Mouse (Mus musculus) forebrain, embryonic 15.5 days (tissue): ENCODE data around the gene Akap2. TPM values are rescaled to one million over a fixed set of nuclear protein-coding genes. Genes with fewer than 3 reads are reported as not detected.

Source experiments
- ATAC-seq: fragments of 200-750 bp; cut with Nextera tagmentation; replicated peaks from 2 replicates; pipeline ENCODE4 v1.8.0; 2017; ENCODE audit warnings: mild to moderate bottlenecking, moderate TSS enrichment, moderate library complexity
- H3K27ac ChIP-seq: fragments of 300-500 bp; sonication (generic); replicated peaks from 2 replicates; pipeline ENCODE4 v1.5.1; 2015; ENCODE audit warnings: mild to moderate bottlenecking, inconsistent platforms
- H3K27me3 ChIP-seq: fragments of 300-500 bp; sonication (generic); 2 replicates; pipeline ENCODE4 v1.6.1; 2015; ENCODE audit warnings: inconsistent platforms
- H3K36me3 ChIP-seq: fragments of 300-500 bp; sonication (generic); 2 replicates; pipeline ENCODE4 v1.6.1; 2015; ENCODE audit warnings: mild to moderate bottlenecking, inconsistent platforms
- H3K4me1 ChIP-seq: fragments of 300-500 bp; sonication (generic); 2 replicates; pipeline ENCODE4 v1.6.1; 2015; ENCODE audit warnings: inconsistent platforms
- H3K4me2 ChIP-seq: fragments of 300-500 bp; sonication (generic); replicated peaks from 2 replicates; pipeline ENCODE4 v1.6.1; 2015; ENCODE audit warnings: mild to moderate bottlenecking, inconsistent platforms
- H3K4me3 ChIP-seq: fragments of 300-500 bp; sonication (generic); 2 replicates; pipeline ENCODE4 v1.5.1; 2015; ENCODE audit warnings: mild to moderate bottlenecking, inconsistent platforms
- H3K9ac ChIP-seq: fragments of 300-500 bp; sonication (generic); replicated peaks from 2 replicates; pipeline ENCODE4 v1.6.1; 2015; ENCODE audit warnings: mild to moderate bottlenecking, inconsistent platforms
- H3K9me3 ChIP-seq: fragments of 300-500 bp; sonication (generic); 2 replicates; pipeline ENCODE4 v1.6.1; 2016; ENCODE audit warnings: inconsistent platforms
- WGBS: fragments of 180-500 bp; shearing (Covaris S2); methylation state at CpG from one replicate; pipeline ENCODE4 v1.1.7; 2015; ENCODE audit warnings: mixed read lengths; 5-methylcytosine and 5-hydroxymethylcytosine counted together
- polyA plus RNA-seq: library from polyadenylated mRNA; unstranded; fragments of >200 nt; fragmentation: Nextera tagmentation; extraction: Ambion mirVana; gene quantifications from 2 replicates; pipeline ENCODE4 v1.2.1, GENCODE M21; 2015

The Akap2 gene
- polyA plus RNA-seq, 1 experiment from 2014 or later: 6.5 TPM

DNA sequence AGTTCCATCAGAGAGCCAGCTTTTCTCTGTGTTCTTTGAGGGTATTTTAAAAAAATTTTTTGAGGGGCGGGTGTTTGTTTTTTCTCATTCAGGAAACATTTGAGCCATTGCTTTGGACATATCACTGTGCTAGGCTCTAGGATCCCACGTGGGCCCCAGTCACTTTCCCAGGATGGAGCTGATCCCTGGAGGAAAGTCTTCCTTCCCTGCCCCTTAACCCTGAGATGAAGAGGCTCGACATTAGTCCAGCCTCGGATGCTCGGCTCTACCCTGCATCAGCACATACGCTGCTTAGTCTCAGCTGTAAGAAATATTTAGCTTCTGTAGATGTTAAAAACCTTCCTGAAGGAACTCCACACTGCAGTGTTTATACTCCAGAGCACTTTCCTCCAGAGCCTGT lies 178.4 kb downstream of the Akap2 start:
- no peak overlapping the region for H3K4me2 ChIP-seq
- no peaks in the 10 kb centered on the region for H3K9me3 ChIP-seq
- no peaks in the 10 kb centered on the region for H3K36me3 ChIP-seq
- ATAC-seq: no peak
- H3K27me3 ChIP-seq: no peaks in the 10 kb centered on the region
- no peaks in the 10 kb centered on the region for H3K4me1 ChIP-seq
- no peak overlapping the region for H3K9ac ChIP-seq
- no peak overlapping the region for H3K4me3 ChIP-seq
- 74% methylated on average over 6 of the region's 6 CpGs for WGBS
- no peak overlapping the region for H3K27ac ChIP-seq

DNA sequence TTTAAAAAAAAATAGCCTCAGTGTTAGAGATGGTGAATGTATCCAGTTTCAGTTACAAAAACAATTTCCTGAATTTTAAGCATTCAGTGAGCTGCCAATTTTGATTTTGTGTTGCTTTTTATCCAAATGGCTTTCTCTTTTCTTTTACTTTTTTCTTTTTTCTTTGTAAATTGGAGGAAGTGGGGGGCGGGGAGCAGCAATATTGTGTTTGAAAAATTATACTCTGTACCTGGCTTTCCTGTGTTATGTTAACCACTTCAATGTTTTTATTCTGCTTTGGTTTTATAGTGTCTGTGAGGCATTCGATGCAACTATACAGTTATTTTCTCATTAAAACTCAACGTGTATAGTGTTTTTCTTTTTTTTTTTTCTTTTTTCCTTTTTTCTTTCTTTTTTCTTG lies 179.2 kb downstream of the Akap2 start:
- 49% methylated on average over 3 of the region's 3 CpGs for WGBS

DNA sequence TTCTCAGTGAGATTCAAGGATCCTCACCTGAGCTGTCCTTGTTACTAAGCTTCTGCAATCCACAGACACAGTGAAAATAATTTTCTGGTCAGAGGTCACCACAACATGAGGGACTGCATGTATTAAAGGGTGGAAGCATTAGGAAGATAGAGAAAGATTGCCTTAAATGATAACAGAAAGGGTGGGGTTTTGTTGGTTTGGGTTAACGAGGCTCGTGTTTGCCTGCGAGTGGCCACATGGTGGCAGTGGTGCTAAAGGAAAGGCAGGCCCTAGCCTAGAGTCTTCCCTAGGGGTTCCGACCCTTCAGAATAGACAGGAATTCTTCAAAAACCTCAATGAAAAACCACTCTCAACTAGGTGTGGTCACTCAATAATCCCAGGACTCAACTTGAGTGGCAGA lies 183.8 kb downstream of the Akap2 start:
- H3K4me2 ChIP-seq: no peak overlapping the region
- peak; percentile 64 for ATAC-seq
- no peaks in the 10 kb centered on the region for H3K9me3 ChIP-seq
- H3K4me3 ChIP-seq: no peak overlapping the region
- no peak overlapping the region for H3K9ac ChIP-seq
- H3K4me1 ChIP-seq: no peaks in the 10 kb centered on the region
- no peaks in the 10 kb centered on the region for H3K36me3 ChIP-seq
- 14% methylated on average over 4 of the region's 4 CpGs for WGBS
- H3K27me3 ChIP-seq: no peaks in the 10 kb centered on the region
- no peak overlapping the region for H3K27ac ChIP-seq

More for the DNA sequence above, 179.2 kb downstream of the Akap2 start:
- H3K27me3 ChIP-seq: no peaks in the 10 kb centered on the region
- no peaks in the 10 kb centered on the region for H3K36me3 ChIP-seq
- no peak for ATAC-seq
- H3K9me3 ChIP-seq: no peaks in the 10 kb centered on the region
- H3K4me1 ChIP-seq: no peaks in the 10 kb centered on the region
- no peak overlapping the region for H3K4me2 ChIP-seq
- no peak overlapping the region for H3K4me3 ChIP-seq
- H3K27ac ChIP-seq: no peak overlapping the region
- no peak overlapping the region for H3K9ac ChIP-seq

DNA sequence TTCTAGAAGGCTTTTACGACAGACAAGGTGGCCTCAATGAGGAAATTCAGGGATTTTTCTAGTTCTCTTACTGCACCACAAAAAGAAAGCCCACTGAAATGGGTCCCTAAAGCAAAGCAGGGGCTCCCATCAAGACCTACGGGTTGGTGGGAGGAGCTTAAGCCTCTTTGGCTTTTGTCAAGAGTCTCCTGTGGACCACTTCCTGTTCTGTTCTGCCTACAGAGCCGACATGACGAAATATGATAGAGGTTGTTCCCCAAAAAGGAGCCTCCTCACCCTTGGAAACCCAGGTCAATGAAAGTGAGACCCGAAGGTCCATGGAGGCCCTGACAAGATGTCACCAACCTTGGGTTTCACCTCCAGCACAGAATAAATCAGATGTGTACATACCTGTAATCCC lies 185.2 kb downstream of the Akap2 start:
- Histone ChIP-seq H3K27ac (no peak overlapping the region), H3K9ac (no peak overlapping the region), H3K36me3 (no peaks in the 10 kb centered on the region), H3K4me1 (no peaks in the 10 kb centered on the region), H3K9me3 (no peaks in the 10 kb centered on the region), H3K4me2 (no peak overlapping the region), H3K4me3 (no peak overlapping the region), H3K27me3 (no peaks in the 10 kb centered on the region)
- 88% methylated on average over 5 of the region's 5 CpGs for WGBS
- no peak for ATAC-seq

DNA sequence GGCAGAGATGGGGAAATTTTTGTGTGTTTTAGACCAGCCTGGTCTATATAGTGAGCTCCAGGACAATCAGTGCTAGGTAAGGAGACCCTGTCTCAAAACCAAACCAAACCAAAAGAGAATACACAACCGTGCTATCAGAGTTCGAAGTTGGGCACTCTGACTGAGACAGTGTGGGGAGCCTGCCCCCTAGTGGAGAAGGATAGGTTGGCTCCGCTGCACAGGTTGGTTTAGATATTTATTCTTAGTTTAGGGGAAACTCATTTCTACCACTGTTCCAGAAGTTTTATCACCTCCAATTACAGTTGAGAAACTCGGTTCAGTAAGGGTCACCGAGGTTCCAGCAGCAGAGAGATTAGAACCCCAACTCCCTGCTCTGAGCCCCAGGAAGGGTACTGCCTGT lies 186.8 kb downstream of the Akap2 start:
- Histone ChIP-seq H3K9me3 (no peaks in the 10 kb centered on the region), H3K9ac (no peak overlapping the region), H3K27ac (no peak overlapping the region), H3K4me2 (no peak overlapping the region), H3K4me1 (no peaks in the 10 kb centered on the region), H3K27me3 (no peaks in the 10 kb centered on the region), H3K4me3 (no peak overlapping the region), H3K36me3 (no peaks in the 10 kb centered on the region)
- WGBS: 7% methylated on average over 5 of the region's 5 CpGs
- peak; percentile 67 for ATAC-seq

- Histone ChIP-seq H3K36me3 (no peaks in the 10 kb centered on the region), H3K9ac (no peak overlapping the region), H3K9me3 (no peaks in the 10 kb centered on the region), H3K27me3 (no peaks in the 10 kb centered on the region), H3K4me3 (no peak overlapping the region), H3K4me1 (no peaks in the 10 kb centered on the region), H3K4me2 (no peak overlapping the region), H3K27ac (no peak overlapping the region)
- 22% methylated on average over 9 of the region's 9 CpGs for WGBS
- ATAC-seq: peak; percentile 46
These were observed 187.2 kb downstream of the Akap2 start for GRCm38 (mm10) chr4:57904638-57905037.

GRCm38 (mm10) chr4:57906708-57907107 lies 189.3 kb downstream of the Akap2 start:
- Histone ChIP-seq H3K4me1 (no peaks in the 10 kb centered on the region), H3K9me3 (no peaks in the 10 kb centered on the region), H3K4me3 (no peak overlapping the region), H3K36me3 (no peaks in the 10 kb centered on the region), H3K27ac (no peak overlapping the region), H3K27me3 (no peaks in the 10 kb centered on the region), H3K9ac (no peak overlapping the region), H3K4me2 (no peak overlapping the region)
- 14% methylated on average over 2 of the region's 2 CpGs for WGBS
- no peak for ATAC-seq

DNA sequence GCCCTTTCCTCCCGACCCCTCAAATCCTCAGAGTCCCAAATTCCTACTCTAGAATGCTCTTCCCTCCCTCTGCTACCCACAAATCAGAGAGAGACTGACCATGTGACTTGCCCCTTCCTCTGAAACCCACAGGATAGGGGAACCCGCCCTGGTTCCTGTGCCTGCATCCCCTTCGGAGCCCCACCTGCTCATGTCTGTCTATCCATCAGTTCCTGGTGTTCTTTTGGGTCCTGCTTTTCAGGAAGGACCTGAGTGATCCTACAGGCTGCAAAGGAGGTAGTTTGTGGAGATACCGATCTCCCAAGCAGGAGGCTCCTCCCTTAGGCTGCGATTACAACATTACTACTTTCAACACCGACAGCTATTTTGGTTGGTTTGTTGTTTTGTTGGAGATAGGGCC lies 191.4 kb downstream of the Akap2 start:
- Histone ChIP-seq H3K4me3 (no peak overlapping the region), H3K27ac (no peak overlapping the region), H3K9ac (no peak overlapping the region), H3K9me3 (no peaks in the 10 kb centered on the region), H3K36me3 (no peaks in the 10 kb centered on the region), H3K4me2 (no peak overlapping the region), H3K27me3 (no peaks in the 10 kb centered on the region), H3K4me1 (no peaks in the 10 kb centered on the region)
- WGBS: 85% methylated on average over 6 of the region's 6 CpGs
- no peak for ATAC-seq

DNA sequence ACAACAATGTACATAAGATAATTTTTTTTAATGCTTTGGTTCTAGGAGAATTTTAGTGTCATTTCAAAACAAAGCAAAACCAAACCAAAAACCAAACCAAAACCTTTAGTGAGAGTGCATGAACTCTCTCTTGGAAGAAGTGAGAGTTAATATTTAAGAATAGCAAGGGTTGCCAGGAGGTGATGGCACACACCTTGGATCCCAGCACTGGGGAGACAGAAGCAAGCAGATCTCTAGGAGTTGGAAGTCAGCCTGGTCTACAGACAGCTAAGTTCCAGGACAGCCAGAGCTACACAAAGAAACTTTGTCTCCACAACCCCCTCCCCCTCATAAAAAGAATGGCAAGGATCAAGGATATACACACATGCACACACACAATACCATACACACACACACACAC lies 195.6 kb downstream of the Akap2 start:
- ATAC-seq: no peak
- Histone ChIP-seq H3K4me1 (no peaks in the 10 kb centered on the region; the same call in 1 of the 2 replicates), H3K4me2 (no peak overlapping the region), H3K27ac (no peak overlapping the region), H3K27me3 (no peaks in the 10 kb centered on the region), H3K9ac (no peak overlapping the region), H3K36me3 (no peaks in the 10 kb centered on the region), H3K9me3 (no peaks in the 10 kb centered on the region), H3K4me3 (no peak overlapping the region)

DNA sequence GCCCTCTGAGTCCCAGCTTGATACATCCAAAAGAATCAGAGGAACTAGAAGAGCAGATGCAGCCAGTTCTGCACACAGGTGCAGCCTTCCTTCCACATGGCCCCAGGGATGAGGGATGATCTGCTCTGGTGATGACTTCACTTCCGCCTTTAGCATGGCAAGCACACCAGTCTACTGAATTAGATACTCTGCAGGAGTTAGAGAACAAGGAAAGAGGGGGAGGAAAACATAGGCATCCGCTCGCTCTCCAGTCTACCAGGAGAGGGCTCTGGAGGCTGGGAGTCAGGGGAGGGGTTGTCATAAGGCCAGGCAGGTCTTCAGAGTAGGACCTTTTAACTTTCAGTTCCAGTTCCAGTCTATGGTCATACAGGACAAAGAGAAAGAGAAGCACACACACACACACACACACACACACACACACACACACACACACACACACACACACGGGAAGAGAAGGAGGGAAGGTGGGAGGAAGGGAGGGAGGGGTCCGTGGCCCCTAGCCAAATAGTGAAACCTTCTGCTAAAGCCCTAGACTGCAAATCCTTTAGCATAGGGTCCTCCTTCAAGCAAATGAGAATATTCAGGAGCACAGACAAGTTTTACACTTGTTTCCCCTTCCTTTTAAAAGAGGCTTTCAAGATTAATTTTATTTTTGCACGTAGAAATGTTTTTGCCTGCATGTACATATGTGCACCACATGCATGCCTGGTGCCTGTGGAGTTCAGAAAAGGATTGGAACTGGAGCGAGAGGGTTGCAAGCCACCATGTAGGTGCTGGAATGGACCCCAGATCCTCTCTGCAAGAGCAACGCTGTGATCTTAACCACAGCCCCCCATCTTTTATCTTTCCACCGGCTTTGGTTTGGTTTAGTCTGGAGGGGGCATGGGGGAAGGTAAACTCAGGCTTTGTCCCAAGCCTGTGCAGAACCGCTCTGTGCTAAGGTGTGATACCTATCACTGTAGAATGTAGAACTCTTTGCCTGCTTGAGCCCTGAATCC lies 197.0 kb downstream of the Akap2 start:
- Histone ChIP-seq H3K27me3 (no peaks in the 10 kb centered on the region), H3K4me2 (no peak overlapping the region), H3K27ac (no peak overlapping the region), H3K9me3 (no peaks in the 10 kb centered on the region), H3K36me3 (no peaks in the 10 kb centered on the region), H3K4me1 (peaks cover 1% of the 10 kb centered on the region), H3K9ac (no peak overlapping the region), H3K4me3 (no peak overlapping the region)
- ATAC-seq: no peak; the same call in 1 of the 2 replicates
- 79% methylated on average over 10 of the region's 10 CpGs for WGBS

- ATAC-seq: no peak; the same call in 1 of the 2 replicates
- Histone ChIP-seq H3K27ac (no peak overlapping the region), H3K9ac (no peak overlapping the region), H3K4me1 (peaks cover 9% of the 10 kb centered on the region), H3K4me2 (no peak overlapping the region), H3K9me3 (no peaks in the 10 kb centered on the region), H3K27me3 (no peaks in the 10 kb centered on the region), H3K36me3 (no peaks in the 10 kb centered on the region), H3K4me3 (no peak overlapping the region)
- 42% methylated on average over 17 of the region's 17 CpGs for WGBS
These were observed 197.9 kb downstream of the Akap2 start for GRCm38 (mm10) chr4:57915216-57915965.

GRCm38 (mm10) chr4:57916201-57916661 lies 198.8 kb downstream of the Akap2 start, which contains the start of gene D630039A03Rik:
Gene D630039A03Rik, minus strand, starts transcription at chr4:57916297.
- H3K4me3 ChIP-seq: no peak within 1 kb of the TSS
- H3K27me3 ChIP-seq: no peaks in the 10 kb centered on the region
- no peak for ATAC-seq
- no peak within 1 kb of the TSS for H3K27ac ChIP-seq
- WGBS: 24% methylated on average over 9 of the region's 9 CpGs
- no peaks in the 10 kb centered on the region for H3K9me3 ChIP-seq
- H3K36me3 ChIP-seq: no peaks in the 10 kb centered on the region
- H3K9ac ChIP-seq: no peak within 1 kb of the TSS
- peaks cover 9% of the 10 kb centered on the region for H3K4me1 ChIP-seq
- no peak within 1 kb of the TSS for H3K4me2 ChIP-seq
